Mouse (Mus musculus) gastrocnemius, adult 2 months (tissue): ENCODE measurements around the gene Ms4a15. TPM values are rescaled to one million over a fixed set of nuclear protein-coding genes. Genes with fewer than 3 reads are reported as not detected.
A peak's percentile ranks its signal among the peaks of the same experiment; 100 is the strongest.

Source experiments
- DNase-seq: peaks from one replicate; pipeline ENCODE4 v3.0.0; 2022
- H3K27ac ChIP-seq: fragments of 200-600 bp; 2 replicates; pipeline ENCODE4 v1.8.1; 2022; ENCODE audit warnings: mild to moderate bottlenecking
- H3K4me3 ChIP-seq: fragments of 200-600 bp; 2 replicates; pipeline ENCODE4 v1.8.1; 2022; ENCODE audit warnings: mild to moderate bottlenecking, moderate library complexity
- CTCF ChIP-seq: fragments of 200-600 bp; IDR thresholded peaks from 2 replicates; pipeline ENCODE4 v1.8.1; 2022; ENCODE audit warnings: antibody characterized with exemption, mild to moderate bottlenecking, moderate library complexity
- intact Hi-C: fragments of 180-260 bp; cut with DNase I; formaldehyde crosslinking; loops from one replicate; pipeline ENCODE4 v1.15.1; 2025
- total RNA-seq, 2 experiments: library from RNA; stranded (reverse); gene quantifications; 2 replicates each; pipeline ENCODE4 v1.2.3; 2021

Ms4a15 gene
- total RNA-seq, 2 experiments from 2014 or later = not detected

DNA sequence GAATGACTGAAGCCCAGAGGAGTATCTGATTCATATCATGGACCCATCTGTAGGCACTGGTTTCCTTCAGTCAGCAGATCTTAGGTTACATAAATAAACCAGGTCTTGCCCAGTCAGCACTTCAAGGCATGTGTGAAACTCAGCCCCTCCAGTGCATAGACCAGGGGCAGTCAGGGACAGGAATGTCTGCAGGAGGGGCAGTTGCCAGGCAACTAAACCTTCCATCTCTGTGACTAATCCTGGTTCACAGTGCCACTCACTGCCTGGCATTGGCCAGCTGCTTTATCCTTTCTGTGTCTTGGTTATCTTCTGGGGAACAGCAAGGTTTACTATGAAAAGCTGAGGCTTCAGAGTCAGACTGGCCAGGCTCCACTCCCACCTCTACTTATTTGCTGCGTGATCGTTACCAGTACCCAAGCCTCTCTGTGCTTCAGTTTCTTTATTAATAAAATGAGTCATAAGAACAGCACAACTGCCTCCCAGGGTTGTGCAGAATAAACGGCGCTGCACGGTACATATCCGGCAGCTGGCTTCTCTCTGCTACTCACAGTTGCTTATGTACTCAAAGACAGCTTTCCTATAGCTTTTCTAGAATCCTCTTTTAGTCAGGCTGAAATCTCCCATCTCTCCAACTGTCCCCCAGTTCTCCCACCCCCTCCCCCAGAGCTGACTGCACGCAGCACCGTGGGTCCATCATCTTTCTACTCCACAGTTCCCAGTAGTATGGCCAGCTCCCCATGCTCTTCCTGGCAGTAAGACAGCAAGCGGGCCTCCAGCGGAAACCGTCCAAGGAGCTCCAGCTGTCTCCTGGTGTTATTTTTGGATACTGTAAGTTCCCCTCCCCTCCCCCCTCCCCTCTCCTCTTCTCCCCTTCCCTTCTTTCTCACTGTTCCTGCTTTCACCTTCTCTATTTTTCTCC, 40.8 kb downstream of the Ms4a15 start:
- intact Hi-C loops = no loop called here
- TF ChIP-seq CTCF = no peak
- Histone ChIP-seq H3K4me3 (peak overlapping the region; percentile 47), H3K27ac (peak overlapping the region; percentile 93)
- peak; percentile 84 for DNase-seq

DNA sequence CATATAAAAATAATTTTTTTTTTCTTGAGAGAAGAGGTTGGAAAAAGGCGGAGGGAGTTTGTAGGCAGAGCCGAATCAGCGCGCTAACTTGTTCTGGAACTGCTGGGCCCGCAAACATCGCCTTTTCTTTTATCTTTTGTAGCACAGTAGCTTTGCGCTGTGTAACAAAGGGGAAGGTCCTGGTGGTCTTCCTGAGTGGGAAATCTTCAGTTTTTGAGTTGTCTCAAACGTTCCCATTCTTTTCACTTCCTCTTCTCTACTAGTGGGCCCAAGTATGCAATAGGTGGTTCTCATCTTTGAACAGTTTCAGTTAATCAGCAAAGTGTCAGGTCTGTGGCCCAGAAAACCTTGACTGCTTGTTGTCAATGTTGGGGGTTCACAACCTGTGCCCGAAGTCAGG, 43.5 kb downstream of the Ms4a15 start:
- H3K27ac ChIP-seq = peak overlapping the region; percentile 93

DNA sequence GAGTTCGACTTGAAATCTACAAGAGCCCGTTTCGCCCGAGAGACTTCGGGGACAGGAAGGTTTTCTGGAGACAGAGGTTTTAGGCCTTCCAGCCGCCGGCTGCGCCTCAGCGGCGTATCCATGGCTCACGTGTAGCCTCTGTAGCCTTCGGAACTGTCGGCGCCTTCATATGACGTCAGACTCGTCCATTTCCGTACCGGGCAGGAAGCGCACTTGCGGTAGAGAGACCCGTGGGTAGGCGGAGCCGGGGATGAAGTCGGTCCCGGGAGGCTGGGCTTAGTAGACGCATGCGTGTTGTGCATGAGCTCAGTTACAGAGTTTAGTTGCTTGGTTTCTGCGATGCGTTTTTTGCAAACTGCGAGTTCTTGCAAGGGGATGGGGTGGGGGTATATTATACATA, 43.9 kb downstream of the Ms4a15 start, which contains the start of gene Ccdc86:
Gene Ccdc86 (minus strand): TSS at position 155 of the 400 bp plus-strand sequence.
- H3K27ac ChIP-seq = peak within 1 kb of the TSS; percentile 93
- intact Hi-C loops = no loop called here
- DNase-seq = peak; percentile 97
- H3K4me3 ChIP-seq = peak within 1 kb of the TSS; percentile 92
- TF ChIP-seq CTCF = no peak

More for the DNA sequence above, 43.5 kb downstream of the Ms4a15 start:
- no peak for TF ChIP-seq CTCF
- intact Hi-C loops = no loop called here
- peak overlapping the region; percentile 92 for H3K4me3 ChIP-seq
- no peak for DNase-seq

DNA sequence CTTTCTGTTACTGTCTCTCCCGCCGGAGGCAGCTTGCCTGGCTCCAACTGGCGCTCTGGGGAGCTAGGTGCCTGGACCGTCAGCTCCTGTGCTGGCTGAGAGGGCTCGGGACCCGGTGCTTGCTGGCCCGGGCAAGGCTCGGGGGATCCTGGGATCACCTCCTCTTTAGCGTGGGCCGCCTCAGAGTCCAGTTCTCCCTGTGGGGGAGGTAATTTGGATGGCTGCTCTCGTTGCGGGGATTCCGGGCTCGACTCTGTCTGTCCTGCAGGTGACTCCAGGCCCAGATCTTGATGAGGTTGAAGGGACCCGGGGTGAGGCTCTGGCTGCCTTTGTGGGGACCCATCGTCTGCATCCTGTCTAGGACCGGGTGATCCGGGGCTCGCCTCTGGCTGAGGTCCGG, 44.6 kb downstream of the Ms4a15 start:
- DNase-seq = no peak
- Histone ChIP-seq H3K27ac (peak overlapping the region; percentile 93), H3K4me3 (peak overlapping the region; percentile 92)
- intact Hi-C loops = no loop called here
- TF ChIP-seq CTCF = no peak

DNA sequence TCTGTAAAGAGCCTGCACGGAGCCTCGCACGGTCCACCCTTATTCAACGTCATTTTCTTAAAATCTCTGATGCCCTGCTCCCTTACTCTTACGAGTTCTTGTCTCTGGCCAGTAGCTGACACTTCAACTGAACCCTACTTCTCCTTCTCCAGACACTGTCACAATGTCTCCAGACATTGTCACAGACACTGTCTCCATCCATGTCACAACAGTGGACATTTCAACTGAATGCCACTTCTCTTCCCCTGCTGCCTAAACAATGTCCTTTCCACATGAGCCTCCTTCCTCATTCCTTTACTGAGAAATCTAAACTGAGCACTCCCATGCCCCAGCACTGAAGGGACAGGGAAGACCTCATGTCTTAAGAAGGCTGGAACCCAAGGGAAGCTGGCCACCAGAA, 45.8 kb downstream of the Ms4a15 start:
- peak overlapping the region; percentile 92 for H3K4me3 ChIP-seq
- DNase-seq = no peak
- no peak overlapping the region for H3K27ac ChIP-seq
- TF ChIP-seq CTCF = no peak
- intact Hi-C loops = no loop called here

DNA sequence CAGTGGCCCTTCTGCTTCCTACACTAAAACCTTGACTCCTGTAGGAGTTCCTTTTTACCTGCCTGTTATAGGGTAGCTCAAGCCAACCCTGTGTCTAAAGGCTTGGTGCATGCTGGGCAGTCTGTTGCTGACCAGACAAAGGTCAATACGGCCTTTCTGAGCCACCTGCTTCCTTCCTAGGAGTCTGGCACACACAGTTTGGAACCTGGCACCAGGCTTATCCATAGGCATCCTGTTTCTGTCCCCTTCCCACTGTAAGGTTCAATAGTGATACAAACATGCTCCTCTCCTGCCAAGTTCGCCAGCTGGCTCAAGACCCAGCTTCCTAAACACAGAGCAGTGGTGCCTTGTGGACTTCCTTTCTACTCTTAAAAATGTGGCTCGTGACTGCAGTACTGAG, 46.5 kb downstream of the Ms4a15 start:
- Histone ChIP-seq H3K4me3 (no peak overlapping the region; the same call in 1 of the 2 replicates), H3K27ac (no peak overlapping the region)
- intact Hi-C loops = no loop called here
- no peak for DNase-seq
- TF ChIP-seq CTCF = no peak

DNA sequence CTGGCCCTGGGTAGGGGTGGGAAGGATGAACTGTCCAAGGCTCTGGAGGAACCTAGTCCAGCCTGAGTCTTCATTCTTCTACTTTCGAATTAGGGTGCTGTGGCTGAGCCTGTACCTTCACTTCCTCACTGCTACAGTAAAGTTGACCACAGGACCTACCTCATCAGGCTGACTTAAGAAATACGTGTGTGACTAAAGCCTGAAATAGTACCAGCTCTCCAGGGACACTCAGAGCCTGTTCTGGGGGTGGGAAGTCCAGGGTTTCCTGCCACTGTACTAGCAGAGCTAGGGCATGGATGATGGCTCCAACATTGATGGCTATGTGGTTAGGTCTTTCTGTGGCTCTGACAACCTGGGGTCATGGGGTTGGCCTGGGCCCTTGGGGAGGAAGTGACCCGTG, 49.1 kb downstream of the Ms4a15 start:
- TF ChIP-seq CTCF = no peak
- Histone ChIP-seq H3K27ac (no peak overlapping the region), H3K4me3 (no peak overlapping the region)
- intact Hi-C loops = no loop called here
- DNase-seq = no peak

DNA sequence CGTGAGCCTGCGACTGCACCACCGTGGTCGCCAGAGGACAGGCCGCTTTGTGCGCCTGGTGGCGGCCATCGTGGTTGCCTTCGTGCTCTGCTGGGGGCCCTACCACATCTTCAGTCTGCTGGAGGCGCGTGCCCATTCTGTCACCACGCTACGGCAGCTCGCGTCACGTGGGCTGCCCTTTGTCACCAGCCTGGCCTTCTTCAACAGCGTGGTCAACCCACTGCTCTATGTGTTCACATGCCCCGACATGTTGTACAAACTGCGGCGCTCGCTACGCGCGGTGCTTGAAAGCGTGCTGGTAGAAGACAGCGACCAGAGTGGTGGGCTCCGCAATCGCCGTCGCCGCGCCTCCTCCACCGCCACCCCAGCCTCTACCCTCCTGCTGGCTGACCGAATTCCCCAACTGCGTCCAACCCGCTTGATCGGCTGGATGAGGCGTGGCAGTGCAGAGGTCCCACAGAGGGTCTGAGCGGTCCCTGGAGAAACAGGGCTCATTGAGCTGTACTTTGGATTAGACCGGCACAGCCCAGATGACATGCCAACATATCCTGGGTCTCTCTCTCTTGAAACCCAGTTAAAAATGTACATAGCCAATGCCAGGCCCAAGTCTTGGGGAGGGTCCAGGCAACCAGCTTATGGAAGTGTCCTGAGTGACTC, 52.1 kb downstream of the Ms4a15 start:
- Histone ChIP-seq H3K4me3 (peak overlapping the region; percentile 46), H3K27ac (no peak overlapping the region)
- intact Hi-C loops = no loop called here
- no peak for TF ChIP-seq CTCF
- DNase-seq = no peak

DNA sequence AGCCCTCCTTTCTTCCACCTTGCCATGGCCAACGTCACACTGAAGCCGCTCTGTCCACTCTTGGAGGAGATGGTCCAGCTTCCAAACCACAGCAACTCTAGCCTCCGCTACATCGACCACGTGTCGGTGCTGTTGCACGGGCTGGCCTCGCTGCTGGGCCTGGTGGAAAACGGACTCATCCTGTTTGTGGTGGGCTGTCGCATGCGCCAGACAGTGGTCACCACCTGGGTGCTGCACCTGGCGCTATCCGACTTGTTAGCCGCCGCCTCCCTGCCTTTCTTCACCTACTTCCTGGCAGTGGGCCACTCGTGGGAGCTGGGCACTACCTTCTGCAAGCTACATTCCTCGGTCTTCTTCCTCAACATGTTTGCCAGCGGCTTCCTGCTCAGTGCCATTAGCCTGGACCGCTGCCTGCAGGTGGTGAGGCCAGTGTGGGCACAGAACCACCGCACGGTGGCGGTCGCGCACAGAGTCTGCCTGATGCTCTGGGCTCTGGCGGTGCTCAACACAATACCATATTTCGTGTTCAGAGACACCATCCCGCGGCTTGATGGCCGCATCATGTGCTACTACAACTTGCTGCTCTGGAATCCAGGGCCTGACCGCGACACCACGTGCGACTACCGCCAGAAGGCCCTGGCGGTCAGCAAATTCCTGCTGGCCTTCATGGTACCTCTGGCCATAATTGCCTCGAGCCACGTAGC, 52.8 kb downstream of the Ms4a15 start:
- peak; percentile 58 for TF ChIP-seq CTCF

DNA sequence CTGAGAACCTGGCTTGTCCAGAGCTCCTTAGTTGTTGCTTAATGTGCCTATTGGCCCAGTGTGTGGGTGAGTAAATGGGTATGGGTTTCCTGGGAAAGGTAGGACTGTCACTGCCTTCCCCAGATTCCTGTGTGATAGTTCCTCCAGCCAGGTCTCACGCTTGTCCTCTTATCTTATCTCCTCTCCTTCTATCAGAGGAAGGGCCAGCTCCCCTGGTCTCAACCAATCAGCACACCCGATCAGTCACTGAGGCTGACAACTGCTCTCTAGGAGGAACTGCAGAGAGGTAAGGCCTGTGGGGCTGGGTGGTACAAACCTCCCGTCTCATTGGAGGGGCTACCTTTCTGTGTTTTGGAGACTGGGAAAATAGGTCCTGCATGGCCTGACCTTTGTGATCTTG, 54.3 kb downstream of the Ms4a15 start:
- Histone ChIP-seq H3K4me3 (no peak overlapping the region), H3K27ac (no peak overlapping the region)
- no peak for DNase-seq
- intact Hi-C loops = no loop called here
- TF ChIP-seq CTCF = no peak

More for the DNA sequence above, 52.8 kb downstream of the Ms4a15 start:
- Histone ChIP-seq H3K4me3 (peak overlapping the region; percentile 46), H3K27ac (no peak overlapping the region)
- intact Hi-C loops = no loop called here
- peak; percentile 63 for DNase-seq

DNA sequence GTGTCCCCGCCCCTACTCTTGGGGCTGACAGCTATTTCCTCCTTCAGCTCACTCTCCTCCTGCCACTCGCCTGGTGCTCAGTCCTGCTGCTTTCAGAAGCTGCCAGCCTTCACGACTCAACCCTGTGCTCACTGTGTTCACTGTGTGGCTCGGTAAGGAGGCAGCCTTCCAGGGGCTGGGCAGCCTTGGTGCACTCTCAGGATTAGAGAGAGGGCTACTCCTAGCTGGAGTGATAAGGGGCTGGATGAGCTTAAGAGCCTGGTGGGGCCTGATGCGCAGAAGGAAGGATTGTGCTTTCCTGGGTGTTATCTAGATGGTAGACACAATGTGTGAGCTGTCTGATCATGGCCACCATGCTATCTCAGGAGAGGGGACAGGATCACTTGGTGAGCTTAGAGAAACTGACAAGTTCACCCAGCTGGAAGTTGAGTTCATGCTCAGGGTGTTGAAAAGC, 55.9 kb downstream of the Ms4a15 start, which contains the start of gene Ptgdr2:
Gene Ptgdr2 (plus strand): TSS at position 51 of the 454 bp plus-strand sequence.
- intact Hi-C loops = no loop called here
- no peak for TF ChIP-seq CTCF
- H3K27ac ChIP-seq = no peak within 1 kb of the TSS
- DNase-seq = no peak
- no peak within 1 kb of the TSS for H3K4me3 ChIP-seq

DNA sequence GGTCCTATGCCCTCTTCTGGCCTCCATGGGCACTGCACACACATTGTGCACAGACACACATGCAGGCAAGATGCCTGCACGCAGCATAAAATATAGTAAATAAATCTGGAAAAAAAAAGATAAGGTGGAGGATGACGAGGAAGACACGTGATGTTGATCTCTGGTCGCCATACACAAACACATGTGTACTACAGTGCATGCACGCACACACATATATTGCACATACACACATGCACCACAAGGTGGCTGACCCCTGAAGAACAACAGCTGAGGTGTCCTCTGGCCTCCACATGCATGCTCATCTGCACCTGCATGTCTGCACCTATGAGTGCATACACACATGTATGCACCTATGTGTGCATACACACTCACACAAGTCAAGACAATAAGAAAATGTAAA, 57.0 kb downstream of the Ms4a15 start:
- Histone ChIP-seq H3K4me3 (no peak overlapping the region), H3K27ac (no peak overlapping the region)
- intact Hi-C loops = no loop called here
- no peak for DNase-seq
- 0 out of 2 replicates have a peak, but pooled peaks have one; percentile 0 for TF ChIP-seq CTCF
